Mouse (Mus musculus): Measurements from ENCODE around the gene Papss2.
"Not testable (repeated sequence)": the region's sequence is repeated elsewhere in the genome, so short reads cannot be mapped to it uniquely, and the experiment has no call there.

Gene Papss2

DNA sequence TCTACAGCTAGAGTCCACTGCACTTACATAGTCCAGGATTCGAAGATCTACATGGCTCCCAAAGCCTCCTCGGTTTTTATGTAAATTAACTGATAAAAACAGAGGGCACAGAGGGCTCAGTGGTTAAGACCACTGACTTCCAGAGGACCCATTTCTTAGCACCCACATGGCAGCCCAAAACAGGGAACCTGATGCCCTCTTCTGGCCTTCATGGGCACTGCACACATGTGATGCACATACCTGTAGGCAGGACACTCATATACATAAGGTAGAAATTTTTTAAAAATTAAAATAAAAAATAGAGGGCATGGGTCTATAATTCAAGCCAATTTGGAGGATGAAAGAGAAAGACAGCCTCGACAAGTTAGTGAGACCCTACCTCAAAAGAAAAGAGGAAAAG lies 48.1 kb downstream of the Papss2 start:
- DNase-seq: no peak

DNA sequence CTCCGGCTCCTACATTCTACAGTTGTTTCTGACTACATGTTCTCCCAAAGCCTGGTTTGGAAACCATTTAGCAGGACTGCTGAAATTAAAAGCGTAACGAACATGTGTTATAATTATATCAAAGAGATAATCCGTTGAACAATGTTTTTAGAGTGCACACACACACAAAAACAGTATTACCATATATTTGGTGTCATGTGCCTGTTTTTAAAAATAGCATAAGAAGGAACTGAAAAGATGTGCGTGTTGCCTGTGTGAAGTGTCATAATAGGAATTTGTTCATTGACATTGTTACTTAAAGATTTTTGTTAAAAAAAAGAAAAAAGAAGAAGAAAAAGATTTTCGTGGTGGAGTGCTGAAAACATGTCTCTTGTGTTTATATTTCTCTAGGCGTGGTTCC lies 50.3 kb downstream of the Papss2 start:
- DNase-seq: no peak

DNA sequence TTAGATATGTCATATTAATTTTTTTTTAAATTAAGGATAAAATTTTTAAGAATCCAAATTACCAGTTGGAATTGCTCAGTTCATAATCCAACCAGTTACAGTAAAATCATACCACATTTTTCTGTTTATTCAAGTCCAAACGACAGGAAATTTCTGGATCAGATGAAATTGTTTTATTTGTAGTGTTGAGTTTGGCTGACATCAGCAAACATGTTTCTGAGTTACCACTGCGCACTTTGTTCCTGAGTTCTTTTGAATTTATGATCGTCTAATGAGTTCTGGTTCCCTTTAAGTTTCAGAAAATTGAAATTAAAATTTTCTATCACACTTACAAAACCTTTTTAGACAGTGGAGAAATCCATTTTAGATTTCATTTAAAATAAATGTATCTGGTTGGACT lies 50.8 kb downstream of the Papss2 start:
- no peak for DNase-seq

DNA sequence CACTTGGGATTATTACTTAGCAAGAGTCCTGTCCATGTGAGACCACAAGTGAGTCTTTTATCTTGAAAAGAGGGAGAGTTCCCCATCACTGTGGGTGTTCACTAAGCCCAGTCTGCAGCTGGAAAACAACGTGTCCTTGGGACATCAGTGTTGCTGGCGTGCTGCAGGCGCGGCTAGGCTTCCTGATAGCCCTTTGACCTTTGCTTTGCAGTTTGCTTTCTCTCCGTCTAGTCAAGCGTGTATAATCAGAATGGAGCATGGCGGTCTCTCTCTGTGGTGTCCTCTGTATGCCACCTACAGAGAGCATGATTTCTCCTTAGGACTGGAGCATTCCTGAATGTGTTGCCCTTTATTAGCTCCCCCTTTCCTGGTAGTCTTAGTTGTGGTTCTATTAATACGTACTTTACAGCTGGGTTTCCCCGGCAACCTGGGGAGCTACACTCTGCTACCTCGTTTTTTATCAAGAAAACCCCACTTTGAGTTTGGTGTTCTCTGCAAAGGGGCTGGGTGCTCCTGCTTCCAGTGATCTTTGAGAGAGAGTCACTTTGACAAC lies 52.5 kb downstream of the Papss2 start:
- no peak for DNase-seq

DNA sequence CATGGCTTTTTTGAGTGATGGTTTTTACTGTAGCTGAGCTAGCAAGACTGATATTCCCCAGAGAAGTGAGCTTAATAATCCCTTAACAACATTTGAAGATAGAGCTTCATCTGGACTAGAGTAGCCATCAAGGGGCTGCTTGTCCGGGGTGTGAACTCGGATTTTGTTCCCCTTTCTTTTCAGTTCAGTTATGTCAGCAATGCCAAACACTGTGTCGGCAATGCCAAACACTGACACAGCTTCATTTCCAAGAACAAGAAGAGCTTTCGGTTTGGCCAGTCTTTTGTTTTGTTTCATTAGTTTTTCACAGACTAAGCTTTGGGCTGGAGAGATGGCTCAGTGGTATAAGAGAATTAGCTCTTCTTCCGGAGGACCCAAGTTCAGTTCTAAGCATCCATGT lies 55.5 kb downstream of the Papss2 start:
- DNase-seq: no peak

DNA sequence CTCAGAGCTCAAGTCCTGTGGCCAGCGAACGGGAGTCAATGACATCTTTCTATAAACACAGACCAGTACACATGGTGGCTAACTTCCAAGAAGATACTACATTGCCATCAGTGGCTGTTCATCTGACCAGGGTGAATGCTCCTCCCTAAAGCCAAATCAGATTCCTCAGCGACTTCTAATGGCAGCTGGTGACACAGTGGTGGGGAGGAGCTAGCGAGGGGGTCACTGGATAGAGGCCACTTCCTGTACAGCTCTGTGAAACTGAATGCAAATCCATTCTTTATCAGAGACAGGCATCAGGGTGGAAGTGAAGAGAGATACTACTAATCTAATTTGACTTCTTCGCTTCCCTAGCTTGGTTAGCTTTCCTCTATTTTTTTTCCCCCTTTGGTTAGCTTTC lies 57.5 kb downstream of the Papss2 start:
- no peak for DNase-seq

DNA sequence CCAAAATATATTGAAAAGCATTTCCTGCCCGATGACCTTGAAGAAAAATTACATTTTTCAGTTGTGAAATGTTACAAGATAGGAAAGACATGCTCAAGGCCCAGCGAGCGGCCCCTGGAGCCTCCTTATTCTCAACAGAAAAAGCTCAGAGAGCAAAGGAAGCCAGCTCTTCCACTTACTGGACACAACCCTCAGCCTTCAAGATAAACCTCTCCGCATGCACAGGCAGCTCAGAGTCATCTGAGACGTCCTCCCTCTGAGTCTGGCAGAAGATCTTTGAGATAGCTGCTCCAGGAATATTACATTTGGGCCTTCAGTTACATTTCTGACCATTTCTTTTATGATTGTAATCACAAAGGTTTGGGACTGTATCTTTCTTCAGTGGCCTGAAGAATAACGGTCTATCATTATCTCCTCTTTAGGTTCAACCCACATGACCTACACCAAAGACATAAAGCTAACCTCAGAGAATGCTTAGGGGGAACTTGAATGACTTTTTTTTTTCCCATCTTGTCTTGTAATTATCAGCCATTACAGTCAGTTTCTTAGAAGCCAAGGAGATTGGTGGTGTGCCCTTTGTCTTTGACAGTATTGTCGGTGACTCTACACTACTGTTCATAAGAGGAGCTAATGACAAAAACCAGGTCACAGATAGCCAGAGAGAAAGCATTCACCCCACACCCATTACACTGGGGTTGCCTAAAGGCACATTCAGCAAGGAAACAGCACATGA lies 58.2 kb downstream of the Papss2 start:
- DNase-seq: no peak

DNA sequence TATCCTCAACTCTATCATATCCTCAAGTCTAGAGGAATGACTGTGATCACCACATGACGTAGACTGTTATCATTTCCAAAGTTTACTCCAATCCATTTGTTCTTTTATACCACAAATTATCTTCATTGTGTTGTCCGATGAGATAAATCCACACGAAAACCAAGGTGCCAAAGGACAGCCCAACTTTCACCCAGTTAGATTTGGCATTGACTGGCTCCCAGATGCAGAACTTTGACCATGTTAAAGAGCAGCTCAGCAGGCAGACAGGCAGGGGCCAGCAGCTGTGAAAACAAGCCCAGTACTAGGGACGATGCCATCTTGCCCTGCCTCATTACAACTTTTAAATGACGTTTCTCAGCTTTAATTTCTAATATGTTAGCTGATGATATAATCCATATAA lies 63.8 kb downstream of the Papss2 start:
- DNase-seq: no peak

DNA sequence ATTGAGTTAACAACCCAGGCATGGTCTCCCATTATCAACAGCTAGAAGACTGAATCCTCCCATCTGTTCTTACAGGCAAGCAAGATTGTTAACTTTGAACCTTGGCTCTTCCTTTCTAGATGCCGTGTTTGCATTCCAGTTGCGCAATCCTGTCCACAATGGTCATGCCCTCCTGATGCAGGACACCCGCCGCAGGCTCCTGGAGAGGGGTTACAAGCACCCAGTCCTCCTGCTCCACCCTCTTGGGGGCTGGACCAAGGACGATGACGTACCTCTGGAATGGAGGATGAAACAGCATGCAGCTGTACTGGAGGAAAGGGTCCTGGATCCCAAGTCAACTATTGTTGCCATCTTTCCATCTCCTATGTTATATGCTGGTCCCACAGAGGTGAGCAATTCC lies 67.3 kb downstream of the Papss2 start:
- DNase-seq: no peak

DNA sequence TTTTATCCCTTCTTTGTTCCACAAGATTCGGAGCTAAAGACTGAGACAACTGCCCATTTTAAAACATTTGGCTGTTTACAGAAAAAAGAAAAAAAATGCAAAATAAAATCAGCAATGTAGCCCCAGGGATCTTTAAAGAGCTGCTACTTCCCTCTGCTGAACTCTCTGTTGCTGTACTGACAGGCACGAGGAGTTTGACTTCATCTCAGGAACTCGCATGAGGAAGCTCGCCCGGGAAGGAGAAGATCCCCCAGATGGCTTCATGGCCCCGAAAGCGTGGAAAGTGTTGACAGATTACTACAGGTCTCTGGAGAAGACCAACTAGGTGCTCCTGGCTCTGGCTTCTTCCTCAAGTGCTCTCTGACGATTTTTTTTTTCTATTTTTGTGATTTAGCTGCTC lies 69.7 kb downstream of the Papss2 start:
- DNase-seq: no peak

DNA sequence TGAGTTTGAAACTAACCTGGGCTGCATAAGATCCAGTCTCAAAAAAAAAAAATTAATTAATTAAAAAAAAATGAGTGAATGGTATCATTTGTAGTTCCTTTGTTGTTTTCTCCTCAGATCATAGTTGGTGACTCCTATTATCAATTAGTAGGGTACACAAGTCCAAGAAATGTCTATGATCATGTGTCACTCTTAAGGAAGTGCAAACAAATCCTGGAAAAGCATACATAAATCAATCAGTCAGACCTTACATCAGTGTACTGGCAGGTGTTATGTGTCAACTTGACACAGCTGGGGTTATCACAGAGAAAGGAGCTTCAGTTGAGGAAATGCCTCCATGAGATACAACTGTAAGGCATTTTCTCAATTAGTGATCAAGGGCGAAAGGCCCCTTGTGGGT lies 72.2 kb downstream of the Papss2 start:
- not testable (repeated sequence) for DNase-seq

DNA sequence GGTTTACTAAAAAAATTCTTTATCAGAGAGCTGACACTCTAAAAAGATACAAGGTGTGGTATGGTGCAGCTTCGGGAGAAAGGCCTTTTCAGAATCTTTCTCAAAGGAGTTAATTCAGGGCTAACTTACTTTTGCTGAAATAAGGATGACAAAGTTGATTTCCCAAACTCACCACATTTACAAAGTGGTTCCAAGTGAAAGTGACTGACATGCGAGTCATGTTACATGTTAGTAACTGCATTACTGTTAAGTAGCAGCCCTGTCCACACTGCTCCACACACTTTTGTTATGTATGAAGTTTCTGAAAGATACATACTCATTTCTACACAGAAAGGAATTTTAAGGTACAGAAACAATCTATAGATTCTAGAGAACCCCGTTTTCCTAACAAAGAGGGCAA lies 80.2 kb downstream of the Papss2 start:
- DNase-seq: no peak

DNA sequence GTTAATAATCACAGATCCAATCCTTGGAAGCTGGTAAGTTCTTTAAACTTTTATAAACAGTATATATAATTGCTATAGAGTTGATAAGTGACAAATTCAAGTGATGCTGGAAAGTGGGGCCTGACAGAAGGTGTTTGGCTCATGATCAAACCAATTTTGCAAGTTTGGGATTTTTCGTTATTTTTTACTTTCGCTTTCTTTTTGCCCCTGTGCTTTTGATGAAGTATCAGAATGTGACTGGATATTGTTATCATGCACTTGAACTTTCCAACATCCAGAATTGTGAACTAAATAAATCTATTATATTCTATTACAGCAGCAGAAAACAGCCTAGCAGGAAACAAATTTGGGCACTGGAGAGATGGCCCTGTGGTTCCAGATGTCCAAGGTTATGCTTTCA lies 85.3 kb downstream of the Papss2 start:
- no peak for DNase-seq

DNA sequence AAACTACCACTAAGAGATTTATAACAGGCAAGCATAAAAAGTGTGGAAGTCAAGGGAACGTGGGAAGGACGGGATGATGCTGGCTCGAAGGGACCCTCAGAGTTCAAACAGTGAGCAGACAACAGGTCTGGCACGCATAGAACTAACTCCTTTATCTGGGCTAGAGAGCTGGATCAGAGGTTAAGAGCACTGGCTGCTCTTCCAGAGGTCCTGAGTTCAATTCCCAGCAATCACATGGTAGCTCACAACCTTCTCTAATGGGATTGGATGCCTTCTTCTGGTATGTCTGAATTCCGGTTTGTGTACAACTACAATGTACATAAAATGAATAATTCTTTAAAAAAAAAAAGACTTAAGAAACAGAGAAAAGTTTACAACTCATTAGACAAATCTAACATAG lies 87.5 kb downstream of the Papss2 start:
- no peak for DNase-seq

DNA sequence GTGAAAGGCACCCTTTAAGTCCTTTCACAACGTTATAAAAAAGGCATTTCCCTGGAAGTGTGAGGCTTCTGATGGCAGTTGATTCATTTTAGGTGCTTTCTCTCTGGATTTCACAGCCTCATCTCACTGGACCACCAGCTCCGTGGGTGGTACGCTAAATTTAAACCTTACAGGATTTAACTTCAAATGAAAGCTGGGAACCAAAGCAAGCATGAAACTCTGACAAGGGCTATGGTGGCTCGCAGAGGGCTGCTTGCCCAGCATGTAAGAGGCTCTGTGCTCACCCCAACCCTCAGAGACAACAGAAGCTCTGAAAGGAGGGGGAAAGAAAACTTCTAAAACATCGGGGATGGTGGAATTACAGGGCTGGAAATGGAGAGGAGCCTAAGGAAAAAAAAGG lies 92.1 kb downstream of the Papss2 start:
- no peak for DNase-seq

DNA sequence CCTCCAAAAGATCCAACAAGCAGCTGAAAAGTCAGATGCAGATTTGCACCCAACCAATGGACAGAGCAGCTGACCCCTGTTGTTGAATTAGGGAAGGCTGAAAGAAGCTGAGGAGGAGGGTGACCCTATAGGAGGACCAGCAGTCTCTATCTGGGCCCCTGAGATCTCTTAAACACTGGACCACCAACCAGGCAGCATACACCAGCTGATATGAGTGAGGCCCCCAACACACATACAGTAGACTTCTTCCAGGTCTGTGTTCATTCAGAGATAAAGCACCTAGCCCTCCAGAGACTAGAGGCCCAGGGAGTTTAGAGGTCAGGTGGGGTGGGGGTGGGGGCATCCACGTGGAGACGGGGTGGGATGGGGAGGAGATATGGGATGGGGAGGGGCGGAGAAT lies 92.6 kb downstream of the Papss2 start:
- not testable (repeated sequence) for DNase-seq

DNA sequence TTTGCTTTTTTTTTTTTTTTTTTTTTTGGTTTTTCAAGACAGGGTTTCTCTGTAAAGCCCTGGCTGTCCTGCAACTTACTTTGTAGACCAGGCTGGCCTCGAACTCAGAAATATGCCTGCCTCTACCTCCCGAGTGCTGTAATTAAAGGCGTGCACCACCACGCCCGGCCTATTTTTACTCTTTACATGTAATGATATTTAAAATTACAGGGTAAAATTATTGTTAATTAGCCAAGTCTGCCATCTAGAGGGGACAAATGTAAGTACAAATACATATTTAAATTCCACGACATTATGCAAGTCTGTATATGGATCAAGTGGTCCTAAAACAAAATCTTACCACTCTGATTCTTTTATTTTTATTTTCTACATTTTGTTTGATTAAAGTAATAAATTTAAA lies 94.1 kb downstream of the Papss2 start:
- DNase-seq: no peak

DNA sequence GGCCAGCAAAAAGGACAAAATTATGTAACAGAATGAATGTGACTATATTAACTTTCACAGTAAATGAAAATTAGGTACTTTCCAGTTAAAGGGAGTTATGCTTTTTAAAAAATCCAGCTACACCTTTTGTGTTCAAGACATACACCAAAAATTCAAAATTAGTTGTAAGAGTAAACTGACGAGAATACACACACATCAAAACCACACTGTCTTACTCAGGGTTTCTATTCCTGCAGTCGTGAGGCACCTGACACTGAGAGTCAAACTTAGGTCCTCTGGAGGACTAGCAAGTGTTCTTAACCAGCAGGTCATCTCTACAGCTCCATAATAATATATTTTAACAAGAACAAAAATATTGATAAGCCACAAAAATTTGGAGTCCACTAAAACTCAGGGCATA lies 101.1 kb downstream of the Papss2 start:
- no peak for DNase-seq

DNA sequence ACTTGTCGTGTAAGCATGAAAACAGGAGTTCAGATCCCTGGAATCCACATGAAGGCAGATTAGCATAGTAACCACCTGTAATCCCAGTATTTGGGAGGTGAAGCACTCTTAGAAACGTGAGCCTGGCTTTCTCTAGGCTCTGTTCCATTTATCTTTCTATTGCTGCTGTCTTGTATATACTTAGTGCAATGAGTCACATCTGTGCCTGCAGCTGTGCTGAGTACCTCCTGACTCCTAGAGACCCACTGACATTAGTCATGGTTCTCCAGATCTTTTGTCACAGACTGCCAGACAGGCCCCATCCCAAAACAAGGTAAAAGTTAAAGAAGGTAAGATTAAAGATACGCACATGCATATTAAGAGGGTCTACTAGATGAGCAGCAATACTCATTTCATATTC lies 106.6 kb downstream of the Papss2 start:
- DNase-seq: no peak

DNA sequence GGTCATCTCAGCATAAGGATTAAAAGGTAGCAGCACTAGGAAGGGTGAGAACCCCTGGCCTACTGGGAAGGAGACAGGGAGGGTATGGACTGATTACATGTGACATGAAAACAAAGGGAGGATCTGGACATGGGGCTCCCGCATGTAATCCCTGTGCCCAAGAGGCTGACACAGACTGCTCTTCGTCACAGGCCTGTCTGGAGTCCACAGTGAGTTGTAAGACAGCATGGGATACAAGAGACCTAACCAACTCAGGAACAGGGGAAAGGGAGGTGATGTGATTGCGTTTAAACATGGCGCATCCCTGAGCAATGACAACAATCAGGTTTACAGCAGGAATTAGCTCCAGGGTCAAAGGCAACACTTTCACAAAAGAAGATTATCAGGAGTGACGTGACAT lies 113.4 kb downstream of the Papss2 start:
- DNase-seq: no peak

DNA sequence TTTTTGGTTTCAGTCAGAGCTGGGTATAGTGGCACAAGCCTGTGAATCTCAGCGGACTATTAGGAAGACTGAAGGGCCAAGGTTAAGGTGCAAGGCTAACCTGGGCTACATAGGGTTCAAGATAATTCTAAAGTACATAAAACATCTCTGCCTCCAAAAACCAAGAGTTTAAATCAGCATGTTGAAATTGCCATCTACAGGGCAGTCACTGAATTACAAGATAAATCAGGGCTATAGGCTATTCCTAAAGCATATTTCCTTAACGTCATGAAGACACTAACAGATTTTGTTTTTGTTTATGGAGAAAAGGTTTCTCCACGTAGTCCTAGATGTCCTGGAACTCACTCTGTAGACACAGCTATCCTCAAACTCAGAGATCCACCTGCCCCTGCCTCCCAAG lies 114.7 kb downstream of the Papss2 start:
- DNase-seq: no peak

DNA sequence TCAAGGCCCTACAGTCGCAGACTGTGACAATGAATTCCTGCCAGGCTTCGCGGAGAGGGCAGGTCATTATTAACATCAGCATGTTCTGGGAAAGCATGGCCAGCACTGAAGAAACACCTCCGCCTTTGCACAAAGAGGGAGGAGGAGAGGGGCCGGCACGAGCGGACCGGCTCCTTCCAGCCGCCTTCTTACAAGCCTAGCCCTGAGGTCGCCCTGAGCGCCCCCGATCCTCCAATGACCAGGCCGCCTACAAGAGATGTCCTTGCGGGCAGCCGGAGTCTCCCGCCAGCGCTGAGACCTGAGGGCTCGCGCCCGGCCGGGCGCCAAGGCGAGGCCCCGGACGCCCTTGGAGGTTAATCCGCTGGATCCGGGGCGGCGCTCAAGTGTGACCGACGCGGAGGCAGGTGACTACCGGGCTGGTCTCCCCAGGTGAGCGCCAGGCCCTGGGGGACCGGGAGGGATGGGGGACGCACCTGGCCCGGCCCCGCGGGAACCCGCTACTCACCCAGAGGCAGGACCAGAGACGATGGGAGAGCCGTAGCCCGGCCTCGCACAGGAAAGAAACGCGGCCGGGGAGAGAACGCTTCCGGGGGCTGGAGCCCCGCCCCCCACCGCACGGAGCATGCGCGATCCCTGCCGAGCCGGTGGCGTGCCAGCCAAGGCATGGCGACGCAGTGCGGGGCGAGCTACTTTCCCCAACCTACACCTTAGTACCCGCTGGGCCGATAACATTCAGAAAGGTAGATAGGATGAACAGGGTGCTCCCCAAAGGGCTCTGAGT lies 116.4 kb downstream of the Papss2 start:
- peak; percentile 92 to 93 for DNase-seq

DNA sequence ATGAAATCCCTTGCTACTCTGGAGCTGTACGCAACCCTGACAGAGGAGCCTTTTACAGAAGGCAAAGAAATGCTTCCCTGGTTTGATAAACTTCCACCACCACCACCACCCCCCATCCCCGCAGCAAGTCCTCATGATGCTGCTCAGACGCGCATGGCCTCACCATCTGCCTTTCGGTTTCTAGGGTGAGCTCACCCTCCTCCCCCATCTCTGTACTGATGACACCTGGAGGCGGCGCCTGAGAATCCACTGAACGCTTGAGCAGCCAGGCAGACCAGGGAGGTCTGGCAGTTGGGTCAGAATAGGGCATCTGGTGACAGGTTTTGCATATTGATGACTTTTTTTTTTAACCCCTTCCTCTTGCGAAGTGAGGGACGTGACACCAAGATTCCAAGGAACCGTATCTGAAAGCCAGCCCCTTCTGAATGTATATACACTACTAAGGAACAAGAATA lies 117.0 kb downstream of the Papss2 start:
- peak; percentile 70 to 73 for DNase-seq

DNA sequence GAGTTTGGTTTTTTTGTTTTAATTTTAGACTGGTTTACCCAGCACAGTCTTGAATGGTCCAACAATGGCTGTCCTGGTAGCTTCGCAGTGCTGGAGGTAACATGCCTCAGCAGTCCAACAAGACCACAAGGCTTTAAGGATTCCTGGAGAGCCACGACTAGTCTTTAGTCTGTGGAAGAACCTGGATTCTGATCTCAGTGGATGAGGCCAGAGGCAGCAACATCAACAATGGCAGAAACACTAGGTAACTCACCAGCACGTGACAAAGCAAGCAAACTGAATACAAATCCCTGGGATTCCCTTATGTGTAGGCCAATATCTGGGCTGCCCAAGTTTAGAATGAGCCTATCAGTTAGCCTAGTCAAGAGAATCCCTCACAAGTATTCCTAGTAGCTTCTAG lies 117.9 kb downstream of the Papss2 start:
- DNase-seq: no peak

Measured in lung, postnatal 4 days (tissue).